Mouse (Mus musculus) testis, adult 2 months (tissue): Measurements from ENCODE around the gene Diras2. TPM values are rescaled to one million over a fixed set of nuclear protein-coding genes. Genes with fewer than 3 reads are reported as not detected.

ENCODE experiments used
- H3K27ac ChIP-seq: fragments of 200-500 bp; 2 replicates; pipeline ENCODE4 v1.5.1; 2012; ENCODE audit warnings: low read depth, low read length; ENCODE audit not compliant: control insufficient read depth, insufficient read depth
- H3K27me3 ChIP-seq: fragments of 200-500 bp; 2 replicates; pipeline ENCODE4 v1.6.1; 2012; ENCODE audit warnings: mild to moderate bottlenecking, low read length, moderate library complexity; ENCODE audit not compliant: control insufficient read depth, insufficient read depth
- H3K36me3 ChIP-seq: fragments of 200-500 bp; 2 replicates; pipeline ENCODE4 v1.6.1; 2012; ENCODE audit warnings: mild to moderate bottlenecking, low read length; ENCODE audit not compliant: control insufficient read depth, insufficient read depth
- H3K4me1 ChIP-seq: fragments of 200-500 bp; 2 replicates; pipeline ENCODE4 v1.6.1; 2012; ENCODE audit warnings: low read length; ENCODE audit not compliant: control insufficient read depth, insufficient read depth
- H3K4me3 ChIP-seq: fragments of 200-500 bp; 2 replicates; pipeline ENCODE4 v1.5.1; 2012; ENCODE audit warnings: low read depth, mild to moderate bottlenecking, low read length, moderate library complexity, mixed read lengths; ENCODE audit not compliant: control insufficient read depth
- CTCF ChIP-seq: fragments of 200-500 bp; IDR thresholded peaks from 2 replicates; pipeline ENCODE4 v1.5.1; 2012; ENCODE audit warnings: low read depth, mild to moderate bottlenecking, inconsistent platforms, low read length, moderate library complexity; ENCODE audit not compliant: control insufficient read depth, insufficient read depth, insufficient replicate concordance
- POLR2A ChIP-seq: fragments of 200-500 bp; IDR thresholded peaks from 2 replicates; pipeline ENCODE4 v1.6.1; 2012; ENCODE audit warnings: low read depth, mild to moderate bottlenecking, inconsistent platforms, low read length, moderate library complexity; ENCODE audit not compliant: control insufficient read depth
- polyA plus RNA-seq: library from polyadenylated mRNA; depleted of rRNA; stranded (reverse); fragments of >200 nt; gene quantifications from 2 replicates; pipeline ENCODE4 v1.2.3, GENCODE M21; 2012

The Diras2 gene
- polyA plus RNA-seq, 1 experiment, result 2.4 TPM

GRCm38 (mm10) chr13:52475264-52475663 lies 55.8 kb downstream of the Diras2 start:
- Histone ChIP-seq H3K4me3 (no peak overlapping the region), H3K27ac (no peak overlapping the region), H3K36me3 (no peaks in the 10 kb centered on the region), H3K27me3 (no peaks in the 10 kb centered on the region), H3K4me1 (peaks cover 4% of the 10 kb centered on the region)
- TF ChIP-seq CTCF, result no peak
- no peak for TF ChIP-seq POLR2A

GRCm38 (mm10) chr13:52474807-52475206 lies 56.3 kb downstream of the Diras2 start:
- H3K4me3 ChIP-seq, result no peak overlapping the region
- H3K27ac ChIP-seq, result no peak overlapping the region
- peaks cover 4% of the 10 kb centered on the region for H3K4me1 ChIP-seq
- TF ChIP-seq CTCF (no peak), POLR2A (no peak)
- H3K36me3 ChIP-seq, result no peaks in the 10 kb centered on the region
- H3K27me3 ChIP-seq, result no peaks in the 10 kb centered on the region

GRCm38 (mm10) chr13:52469795-52470690 lies 61.0 kb downstream of the Diras2 start:
- H3K4me1 ChIP-seq, result peaks cover 3% of the 10 kb centered on the region
- H3K27ac ChIP-seq, result no peak overlapping the region
- TF ChIP-seq CTCF (no peak), POLR2A (no peak)
- H3K36me3 ChIP-seq, result no peaks in the 10 kb centered on the region
- no peak overlapping the region for H3K4me3 ChIP-seq
- H3K27me3 ChIP-seq, result no peaks in the 10 kb centered on the region

- Histone ChIP-seq H3K4me1 (peaks cover 3% of the 10 kb centered on the region), H3K27ac (no peak overlapping the region), H3K4me3 (no peak overlapping the region), H3K36me3 (no peaks in the 10 kb centered on the region), H3K27me3 (no peaks in the 10 kb centered on the region)
- TF ChIP-seq POLR2A, result no peak
- no peak for TF ChIP-seq CTCF
Measured at GRCm38 (mm10) chr13:52465141-52465540, 65.9 kb downstream of the Diras2 start.

- Histone ChIP-seq H3K27ac (no peak overlapping the region), H3K36me3 (no peaks in the 10 kb centered on the region), H3K4me1 (no peaks in the 10 kb centered on the region; the same call in 1 of the 2 replicates), H3K4me3 (no peak overlapping the region), H3K27me3 (no peaks in the 10 kb centered on the region)
- no peak for TF ChIP-seq POLR2A
- no peak for TF ChIP-seq CTCF
Measured at GRCm38 (mm10) chr13:52459982-52460381, 71.1 kb downstream of the Diras2 start.

DNA sequence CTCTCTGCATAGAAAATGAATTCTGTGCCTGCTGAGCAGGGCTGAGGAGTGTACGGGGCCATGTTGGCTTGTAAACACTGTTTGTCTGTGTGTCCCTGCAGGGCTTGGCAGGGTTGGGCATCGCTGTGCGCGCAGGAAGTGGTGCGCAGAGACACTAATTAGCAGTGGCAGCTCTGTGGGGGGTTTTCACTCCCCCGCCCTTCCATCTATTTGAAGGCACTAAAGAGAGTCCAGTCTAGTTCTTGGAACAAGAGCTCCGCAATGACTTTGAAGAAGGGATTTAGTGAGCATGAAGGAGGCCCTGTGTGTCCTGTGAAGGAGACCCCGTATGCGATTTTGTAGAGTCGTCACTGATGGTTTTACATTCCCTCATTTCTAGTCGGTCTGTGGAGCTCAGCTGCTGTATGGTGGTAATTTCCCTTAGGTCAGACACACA lies 73.2 kb downstream of the Diras2 start:
- H3K27ac ChIP-seq, result no peak overlapping the region
- no peak overlapping the region for H3K4me3 ChIP-seq
- TF ChIP-seq CTCF, result no peak
- no peak for TF ChIP-seq POLR2A
- no peaks in the 10 kb centered on the region for H3K36me3 ChIP-seq
- no peaks in the 10 kb centered on the region; the same call in 1 of the 2 replicates for H3K4me1 ChIP-seq
- H3K27me3 ChIP-seq, result no peaks in the 10 kb centered on the region

DNA sequence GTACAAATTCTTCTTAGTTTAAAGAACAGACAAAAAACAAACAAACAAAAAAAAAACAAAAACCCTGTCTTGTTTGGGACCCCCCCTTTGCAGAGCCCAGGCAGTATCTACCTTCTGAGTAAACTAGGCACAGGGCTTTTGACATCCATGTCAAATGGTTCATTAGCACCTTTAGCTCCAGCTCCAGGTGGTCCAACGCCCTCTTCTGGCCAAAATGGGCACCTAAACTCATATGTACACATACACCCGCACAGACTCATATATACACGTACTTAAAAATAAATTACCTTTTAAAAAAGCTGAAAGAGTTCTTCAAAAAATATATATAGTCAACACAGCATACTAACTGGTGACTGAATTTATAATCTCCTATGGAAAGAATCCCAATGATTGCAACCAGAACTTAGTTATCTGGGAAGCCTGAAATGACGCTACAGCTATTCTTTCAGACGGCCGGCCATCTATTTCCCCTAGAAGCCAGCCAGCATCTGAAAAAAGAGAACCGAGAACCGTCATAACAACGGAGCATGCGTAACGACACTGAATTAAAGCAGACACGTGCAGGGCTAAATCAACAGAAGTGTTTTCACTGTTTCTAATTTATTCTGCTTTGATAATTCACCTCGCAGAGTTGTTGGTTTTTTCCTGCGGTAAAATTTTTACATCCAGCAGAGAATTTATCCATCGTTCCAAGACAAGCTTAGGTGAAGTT lies 73.7 kb downstream of the Diras2 start:
- TF ChIP-seq CTCF (no peak), POLR2A (no peak)
- H3K36me3 ChIP-seq, result no peaks in the 10 kb centered on the region
- no peaks in the 10 kb centered on the region for H3K27me3 ChIP-seq
- H3K4me3 ChIP-seq, result no peak overlapping the region
- H3K27ac ChIP-seq, result no peak overlapping the region
- no peaks in the 10 kb centered on the region; the same call in 1 of the 2 replicates for H3K4me1 ChIP-seq
